Mouse (Mus musculus) hindbrain, embryonic 11.5 days (tissue): Measurements from ENCODE around the gene Ube2o. TPM values are rescaled to one million over a fixed set of nuclear protein-coding genes. Genes with fewer than 3 reads are reported as not detected.

Source experiments
- ATAC-seq: fragments of 200-750 bp; cut with Nextera tagmentation; 2 replicates; pipeline ENCODE4 v1.8.0; 2017; ENCODE audit warnings: mild to moderate bottlenecking, moderate TSS enrichment, moderate library complexity; ENCODE audit not compliant: low FRiP score
- DNase-seq: peaks from one replicate; pipeline ENCODE4 v3.0.0-alpha.2; 2015; ENCODE audit warnings: low spot score
- H3K27ac ChIP-seq: fragments of 300-500 bp; sonication (generic); 2 replicates; pipeline ENCODE4 v1.5.1; 2014; ENCODE audit warnings: mild to moderate bottlenecking, low read depth, low read length
- H3K27me3 ChIP-seq: fragments of 300-500 bp; sonication (generic); 2 replicates; pipeline ENCODE4 v1.6.1; 2014; ENCODE audit warnings: mild to moderate bottlenecking, low read length, moderate library complexity, mixed read lengths; ENCODE audit not compliant: control insufficient read depth, insufficient read depth
- H3K36me3 ChIP-seq: fragments of 300-500 bp; sonication (generic); 2 replicates; pipeline ENCODE4 v1.6.1; 2014; ENCODE audit warnings: mild to moderate bottlenecking, low read length, moderate library complexity, mixed read lengths; ENCODE audit not compliant: control insufficient read depth, insufficient read depth
- H3K4me1 ChIP-seq: fragments of 300-500 bp; sonication (generic); replicated peaks from 2 replicates; pipeline ENCODE4 v1.6.1; 2014; ENCODE audit warnings: low read length, mixed read lengths; ENCODE audit not compliant: control insufficient read depth, insufficient read depth
- H3K4me2 ChIP-seq: fragments of 300-500 bp; sonication (generic); replicated peaks from 2 replicates; pipeline ENCODE4 v1.6.1; 2014; ENCODE audit warnings: mild to moderate bottlenecking, low read depth, low read length
- H3K4me3 ChIP-seq: fragments of 300-500 bp; sonication (generic); 2 replicates; pipeline ENCODE4 v1.5.1; 2014; ENCODE audit warnings: low read depth, low read length
- H3K9ac ChIP-seq: fragments of 300-500 bp; sonication (generic); 2 replicates; pipeline ENCODE4 v1.6.1; 2014; ENCODE audit warnings: low read depth, low read length
- H3K9me3 ChIP-seq: fragments of 300-500 bp; sonication (generic); 2 replicates; pipeline ENCODE4 v1.6.1; 2016; ENCODE audit warnings: low read length; ENCODE audit not compliant: control insufficient read depth
- WGBS: fragments of 180-500 bp; shearing (Covaris S2); extraction: QIAGEN DNeasy Blood & Tissue Kit; methylation state at CpG from one replicate; pipeline ENCODE4 v1.1.7; 2014; 5-methylcytosine and 5-hydroxymethylcytosine counted together
- polyA plus RNA-seq: library from polyadenylated mRNA; unstranded; fragments of >200 nt; fragmentation: Nextera tagmentation; extraction: Ambion mirVana; gene quantifications from 2 replicates; pipeline ENCODE4 v1.2.1, GENCODE M21; 2014

The Ube2o gene
- polyA plus RNA-seq, 1 experiment from 2014 or later = 17.5 TPM

GRCm38 (mm10) chr11:116508689-116509088 lies 72.6 kb downstream of the Ube2o start:
- no peak for DNase-seq
- H3K9ac ChIP-seq = no peak overlapping the region
- ATAC-seq = no peak
- H3K4me1 ChIP-seq = no peaks in the 10 kb centered on the region
- no peaks in the 10 kb centered on the region for H3K36me3 ChIP-seq
- H3K4me3 ChIP-seq = no peak overlapping the region
- 50% methylated on average over 2 of the region's 2 CpGs for WGBS
- no peaks in the 10 kb centered on the region for H3K27me3 ChIP-seq
- H3K27ac ChIP-seq = no peak overlapping the region
- H3K9me3 ChIP-seq = no peaks in the 10 kb centered on the region
- H3K4me2 ChIP-seq = no peak overlapping the region

GRCm38 (mm10) chr11:116506151-116506875 lies 74.9 kb downstream of the Ube2o start:
- H3K27ac ChIP-seq = no peak overlapping the region
- no peak overlapping the region for H3K4me3 ChIP-seq
- no peaks in the 10 kb centered on the region for H3K9me3 ChIP-seq
- no peaks in the 10 kb centered on the region for H3K27me3 ChIP-seq
- no peak for ATAC-seq
- H3K9ac ChIP-seq = no peak overlapping the region
- no peaks in the 10 kb centered on the region for H3K36me3 ChIP-seq
- no peaks in the 10 kb centered on the region for H3K4me1 ChIP-seq
- WGBS = 78% methylated on average over 17 of the region's 17 CpGs
- no peak overlapping the region for H3K4me2 ChIP-seq
- no peak for DNase-seq

- no peak for DNase-seq
- no peak overlapping the region for H3K9ac ChIP-seq
- no peak for ATAC-seq
- H3K4me3 ChIP-seq = no peak overlapping the region
- no peaks in the 10 kb centered on the region for H3K27me3 ChIP-seq
- no peak overlapping the region for H3K4me2 ChIP-seq
- H3K4me1 ChIP-seq = no peaks in the 10 kb centered on the region
- H3K27ac ChIP-seq = no peak overlapping the region
- no peaks in the 10 kb centered on the region for H3K9me3 ChIP-seq
- 75% methylated on average over 5 of the region's 5 CpGs for WGBS
- H3K36me3 ChIP-seq = no peaks in the 10 kb centered on the region
Observed at GRCm38 (mm10) chr11:116505573-116505972, 75.7 kb downstream of the Ube2o start.

GRCm38 (mm10) chr11:116504516-116504915 lies 76.7 kb downstream of the Ube2o start:
- no peaks in the 10 kb centered on the region for H3K36me3 ChIP-seq
- ATAC-seq = no peak
- 88% methylated on average over 17 of the region's 17 CpGs for WGBS

GRCm38 (mm10) chr11:116501005-116501746 lies 80.1 kb downstream of the Ube2o start:
- H3K27ac ChIP-seq = no peak overlapping the region
- ATAC-seq (no peak), DNase-seq (peak; percentile 72)
- no peaks in the 10 kb centered on the region for H3K4me1 ChIP-seq
- H3K4me2 ChIP-seq = no peak overlapping the region
- 35% methylated on average over 7 of the region's 7 CpGs for WGBS
- H3K27me3 ChIP-seq = no peaks in the 10 kb centered on the region
- no peaks in the 10 kb centered on the region for H3K9me3 ChIP-seq
- H3K9ac ChIP-seq = no peak overlapping the region
- H3K36me3 ChIP-seq = no peaks in the 10 kb centered on the region
- H3K4me3 ChIP-seq = no peak overlapping the region

More at GRCm38 (mm10) chr11:116504516-116504915, 76.7 kb downstream of the Ube2o start:
- DNase-seq = no peak
- Histone ChIP-seq H3K9ac (no peak overlapping the region), H3K27ac (no peak overlapping the region), H3K4me1 (no peaks in the 10 kb centered on the region), H3K4me2 (no peak overlapping the region), H3K27me3 (no peaks in the 10 kb centered on the region), H3K4me3 (no peak overlapping the region), H3K9me3 (no peaks in the 10 kb centered on the region)

GRCm38 (mm10) chr11:116499018-116499417 lies 82.2 kb downstream of the Ube2o start:
- Histone ChIP-seq H3K36me3 (no peaks in the 10 kb centered on the region), H3K4me1 (no peaks in the 10 kb centered on the region), H3K27ac (no peak overlapping the region), H3K4me3 (no peak overlapping the region), H3K27me3 (no peaks in the 10 kb centered on the region), H3K9ac (no peak overlapping the region), H3K4me2 (no peak overlapping the region; the same call in 1 of the 2 replicates), H3K9me3 (no peaks in the 10 kb centered on the region)
- ATAC-seq (no peak), DNase-seq (no peak)
- 49% methylated on average over 6 of the region's 6 CpGs for WGBS

GRCm38 (mm10) chr11:116498596-116498995 lies 82.7 kb downstream of the Ube2o start:
- H3K4me1 ChIP-seq = no peaks in the 10 kb centered on the region
- H3K27ac ChIP-seq = no peak overlapping the region
- ATAC-seq (no peak), DNase-seq (no peak)
- no peaks in the 10 kb centered on the region for H3K9me3 ChIP-seq
- no peak overlapping the region for H3K4me3 ChIP-seq
- no peaks in the 10 kb centered on the region for H3K27me3 ChIP-seq
- peak overlapping the region; percentile 17; the same call in 1 of the 2 replicates for H3K4me2 ChIP-seq
- no peaks in the 10 kb centered on the region for H3K36me3 ChIP-seq
- H3K9ac ChIP-seq = no peak overlapping the region
- WGBS = 22% methylated on average over 34 of the region's 34 CpGs

GRCm38 (mm10) chr11:116497313-116497712 lies 83.9 kb downstream of the Ube2o start:
- DNase-seq = no peak
- no peaks in the 10 kb centered on the region for H3K27me3 ChIP-seq
- no peaks in the 10 kb centered on the region for H3K9me3 ChIP-seq
- no peak overlapping the region for H3K9ac ChIP-seq
- no peak for ATAC-seq
- no peak overlapping the region for H3K4me3 ChIP-seq
- 88% methylated on average over 4 of the region's 4 CpGs for WGBS
- no peaks in the 10 kb centered on the region for H3K4me1 ChIP-seq
- no peak overlapping the region for H3K4me2 ChIP-seq
- H3K36me3 ChIP-seq = no peaks in the 10 kb centered on the region
- no peak overlapping the region for H3K27ac ChIP-seq
